Mouse (Mus musculus): ENCODE data around the gene Cd84. TPM values are rescaled to one million over a fixed set of nuclear protein-coding genes. Genes with fewer than 3 reads are reported as not detected.

The Cd84 gene
- 100 to 1,000 TPM; 128 to 133 TPM for polyA plus RNA-seq (2017; shearing (Covaris generic))

GRCm38 (mm10) chr1:171839488-171839887 lies at the start of gene Cd84:
Gene Cd84, plus strand, starts transcription at chr1:171839697.

GRCm38 (mm10) chr1:171895364-171895763 lies 55.9 kb downstream of the Cd84 start, which contains the start of gene Gm10521:
Gene Gm10521, plus strand, starts transcription at chr1:171895664.

GRCm38 (mm10) chr1:171917305-171918039 lies 78.0 kb downstream of the Cd84 start, which contains the start of gene Slamf6:
Gene Slamf6, plus strand, starts transcription at chr1:171917515.

Other genes with a start within 250 kb of the Cd84 start
- gene Ly9, start 232.3 kb upstream of the Cd84 start, polyA plus RNA-seq (2017; shearing (Covaris generic)) = 100 to 1,000 TPM; 155 to 156 TPM
- 10 to 100 TPM in 1 of 2 experiments, 1 to 10 TPM in 1; 5.4 to 10.5 TPM for gene Slamf7, start 186.7 kb upstream of the Cd84 start, polyA plus RNA-seq (2017; shearing (Covaris generic))
- gene Cd48, start 157.7 kb upstream of the Cd84 start, polyA plus RNA-seq (2017; shearing (Covaris generic)) = 100 to 1,000 TPM; 392 to 447 TPM
- 100 to 1,000 TPM in 1 of 2 experiments, 10 to 100 TPM in 1; 48.0 to 101 TPM for gene Slamf1, start 72.6 kb upstream of the Cd84 start, polyA plus RNA-seq (2017; shearing (Covaris generic))
- gene Gm10521, start 56.0 kb downstream of the Cd84 start, polyA plus RNA-seq (2017; shearing (Covaris generic)) = under 1 TPM; 0.32 to 0.47 TPM
- gene Slamf6, start 77.8 kb downstream of the Cd84 start, polyA plus RNA-seq (2017; shearing (Covaris generic)) = 100 to 1,000 TPM; 436 to 467 TPM
- gene Vangl2, start 188.7 kb downstream of the Cd84 start, polyA plus RNA-seq (2017; shearing (Covaris generic)) = under 1 TPM; 0.72 to 0.95 TPM
- under 1 TPM in 1 of 2 experiments, not detected in 1; 0.78 TPM for gene Nhlh1, start 217.9 kb downstream of the Cd84 start, polyA plus RNA-seq (2017; shearing (Covaris generic))
- 100 to 1,000 TPM; 198 to 237 TPM for gene Copa, start 242.8 kb downstream of the Cd84 start, polyA plus RNA-seq (2017; shearing (Covaris generic))
- gene Ncstn, start 243.1 kb downstream of the Cd84 start, polyA plus RNA-seq (2017; shearing (Covaris generic)) = 100 to 1,000 TPM; 131 to 141 TPM

Measured in inflammation-experienced regulatory T-cells (primary cell).